Mouse (Mus musculus) 3134 (cell line): ENCODE results near the gene Slco3a1.
"Not testable (repeated sequence)": the region's sequence is repeated elsewhere in the genome, so short reads cannot be mapped to it uniquely, and the experiment has no call there.

Experiments used
- DNase-seq: peaks from one replicate; pipeline ENCODE4 v3.0.0-alpha.2; 2011; ENCODE audit warnings: low spot score; ENCODE audit not compliant: insufficient read length; ENCODE audit errors: extremely low read depth

The Slco3a1 gene

DNA sequence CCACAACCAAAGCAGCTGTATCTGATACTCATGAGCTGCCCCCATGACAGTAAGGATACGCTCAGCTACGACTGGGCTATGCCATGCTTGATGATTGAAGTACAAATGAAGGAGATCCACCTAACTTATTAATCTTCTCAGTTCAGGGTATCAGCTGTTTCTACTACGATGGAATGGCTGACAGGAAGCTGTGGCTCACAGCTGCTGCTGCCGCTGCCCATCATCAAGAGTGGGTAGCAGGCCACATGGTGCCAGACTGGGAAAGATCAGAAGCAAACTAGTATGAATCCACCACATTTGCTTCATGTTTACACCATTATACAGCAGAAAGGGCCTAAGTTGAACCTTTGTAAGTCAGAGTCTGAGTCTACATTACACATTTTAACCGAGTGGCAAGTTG, 109.4 kb downstream of the Slco3a1 start:
- no peak for DNase-seq

GRCm38 (mm10) chr7:74442380-74442779, 112.2 kb downstream of the Slco3a1 start:
- DNase-seq = no peak

DNA sequence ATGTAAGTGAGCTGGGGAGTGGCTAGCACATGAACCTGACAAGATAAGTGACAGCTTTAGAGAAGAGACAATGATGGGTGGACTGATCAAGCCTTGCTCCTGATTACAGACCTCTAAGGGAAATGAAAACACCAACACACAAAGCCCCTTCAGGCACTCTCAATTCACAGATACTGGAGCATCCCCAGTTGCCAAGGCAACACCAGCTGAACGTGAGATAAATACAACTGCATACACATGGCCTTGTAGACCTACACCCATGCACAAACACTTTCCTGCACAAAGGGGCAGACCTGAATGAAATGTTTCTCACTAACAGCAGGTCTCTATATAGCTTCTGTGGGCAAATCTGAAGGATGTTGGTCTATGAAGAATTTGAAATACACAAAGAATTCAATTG, 117.0 kb downstream of the Slco3a1 start:
- no peak for DNase-seq

GRCm38 (mm10) chr7:74436642-74437041, 117.9 kb downstream of the Slco3a1 start:
- DNase-seq = no peak

- no peak for DNase-seq
These were observed 121.6 kb downstream of the Slco3a1 start for GRCm38 (mm10) chr7:74432950-74433349.

GRCm38 (mm10) chr7:74429252-74429651, 125.3 kb downstream of the Slco3a1 start:
- DNase-seq = no peak

- DNase-seq = no peak
These were observed 127.4 kb downstream of the Slco3a1 start for GRCm38 (mm10) chr7:74427135-74427534.

GRCm38 (mm10) chr7:74425941-74426340, 128.6 kb downstream of the Slco3a1 start:
- no peak for DNase-seq

DNA sequence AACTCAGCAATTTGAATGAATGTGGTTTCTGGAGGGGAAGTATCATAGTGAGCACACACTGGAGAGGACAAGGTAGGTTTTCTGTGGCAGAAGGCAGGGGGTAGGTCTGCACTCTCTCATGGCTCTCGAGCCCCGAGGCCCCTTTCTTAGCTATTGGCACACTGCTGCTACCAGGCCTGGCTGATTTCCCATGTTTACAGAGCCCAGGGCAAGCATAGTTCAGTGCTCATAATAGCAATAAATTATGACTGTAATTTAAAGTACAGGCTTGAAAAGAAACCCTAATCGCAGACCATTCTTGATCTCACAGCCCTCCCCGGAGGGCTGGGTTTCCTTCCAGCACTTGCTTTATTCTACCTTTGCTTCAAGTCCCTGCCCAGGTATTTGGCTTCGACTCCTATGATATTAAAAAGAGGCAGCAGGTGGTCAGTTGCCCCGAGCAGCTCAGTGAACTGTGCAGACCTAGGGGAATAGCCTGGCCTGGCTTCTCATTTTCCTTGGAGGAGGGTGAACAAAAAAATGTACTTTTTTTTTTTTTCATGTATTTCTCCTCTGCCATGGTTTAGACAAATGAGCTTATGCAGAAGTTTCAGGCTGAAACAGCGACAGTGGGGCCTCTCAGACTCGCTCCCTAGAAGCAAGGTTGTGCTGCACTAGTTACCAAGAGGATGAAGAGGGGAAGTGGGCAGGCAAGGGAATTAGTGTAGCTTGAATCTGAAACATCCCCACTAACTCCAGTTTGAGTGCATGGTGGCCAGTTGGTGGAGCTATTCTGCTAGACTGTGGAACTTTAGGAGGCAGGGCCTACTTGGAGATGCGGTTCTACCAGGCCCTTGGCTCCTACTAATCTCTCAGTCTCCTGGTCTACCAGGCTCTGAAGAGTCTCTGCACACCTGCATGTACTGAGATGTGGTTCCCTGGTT, 130.4 kb downstream of the Slco3a1 start:
- DNase-seq = no peak

DNA sequence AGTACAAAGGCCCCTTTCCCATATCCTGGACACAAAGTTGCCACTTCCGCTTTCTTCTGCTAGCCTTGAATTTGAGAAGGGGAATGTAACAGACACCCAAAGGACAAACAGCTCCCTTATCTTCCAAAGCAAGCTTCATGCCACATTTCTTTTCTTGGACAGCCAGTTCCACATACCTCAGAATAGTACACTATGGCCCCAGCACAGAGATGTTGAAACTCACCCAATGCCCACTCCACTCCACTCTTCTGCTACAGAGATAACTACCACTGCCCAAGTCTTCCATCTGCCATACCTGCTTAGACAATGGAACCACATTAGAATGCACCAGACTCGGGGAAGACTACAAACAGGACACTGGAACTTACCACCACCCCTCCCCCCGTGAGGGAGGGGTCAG, 131.3 kb downstream of the Slco3a1 start:
- DNase-seq = no peak

DNA sequence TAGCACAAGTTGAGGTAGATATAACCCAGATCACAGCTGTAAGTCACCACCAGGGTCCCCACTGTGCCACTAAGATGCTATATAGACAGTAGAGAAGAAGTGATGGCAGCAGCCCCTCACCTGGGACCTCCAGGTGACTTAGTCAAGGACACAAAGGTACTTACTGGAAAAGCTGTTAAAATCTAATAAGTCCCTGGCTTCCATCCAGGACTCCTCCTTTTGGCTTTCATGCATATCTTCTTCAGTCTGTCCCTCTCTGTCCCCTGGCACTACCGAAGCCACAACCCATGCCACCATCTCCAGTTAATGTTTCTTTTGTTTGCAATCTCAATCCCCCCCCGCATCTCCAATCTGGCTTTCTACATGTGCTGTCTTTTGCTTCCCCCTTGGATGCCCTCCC, 131.8 kb downstream of the Slco3a1 start:
- DNase-seq = no peak

DNA sequence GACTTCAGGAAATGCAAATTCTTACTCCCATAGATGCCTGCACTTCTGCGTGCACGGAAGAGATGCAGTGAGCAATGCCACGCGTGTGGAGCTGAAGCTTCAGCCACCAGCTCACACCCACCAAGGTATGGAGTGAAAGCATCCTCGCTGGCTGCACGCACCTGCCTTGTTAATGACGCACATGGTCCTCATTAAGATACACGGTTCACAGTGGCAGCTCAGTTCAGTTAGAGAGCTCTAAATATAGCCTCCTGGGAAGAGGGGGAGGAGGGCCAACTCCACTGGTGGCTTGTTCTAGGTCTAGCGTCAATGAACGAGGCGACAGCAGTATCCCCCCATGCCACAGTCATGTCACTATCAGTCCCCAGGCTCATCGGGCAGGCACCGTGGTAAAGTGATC, 132.6 kb downstream of the Slco3a1 start:
- no peak for DNase-seq

DNA sequence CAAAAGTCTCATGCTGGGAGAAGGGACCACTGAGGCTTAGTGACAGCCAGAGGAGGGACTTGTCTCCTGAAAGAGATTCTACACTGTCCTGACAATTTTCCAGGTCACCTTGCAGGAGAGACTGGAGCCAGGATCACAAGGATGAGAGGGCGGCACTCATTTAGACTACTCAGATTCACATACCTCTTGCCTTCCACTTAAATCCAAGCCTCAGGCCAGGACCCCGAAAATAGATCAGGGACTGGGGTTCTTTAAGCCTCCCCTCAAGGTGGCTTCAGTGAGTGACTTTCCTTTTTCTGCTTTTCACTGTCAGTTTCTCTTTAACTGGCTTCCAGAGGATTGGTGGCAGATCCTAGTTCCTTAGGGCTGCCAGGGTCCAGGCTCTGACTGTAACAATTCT, 133.0 kb downstream of the Slco3a1 start:
- no peak for DNase-seq

GRCm38 (mm10) chr7:74419706-74420105, 134.9 kb downstream of the Slco3a1 start:
- DNase-seq = no peak

DNA sequence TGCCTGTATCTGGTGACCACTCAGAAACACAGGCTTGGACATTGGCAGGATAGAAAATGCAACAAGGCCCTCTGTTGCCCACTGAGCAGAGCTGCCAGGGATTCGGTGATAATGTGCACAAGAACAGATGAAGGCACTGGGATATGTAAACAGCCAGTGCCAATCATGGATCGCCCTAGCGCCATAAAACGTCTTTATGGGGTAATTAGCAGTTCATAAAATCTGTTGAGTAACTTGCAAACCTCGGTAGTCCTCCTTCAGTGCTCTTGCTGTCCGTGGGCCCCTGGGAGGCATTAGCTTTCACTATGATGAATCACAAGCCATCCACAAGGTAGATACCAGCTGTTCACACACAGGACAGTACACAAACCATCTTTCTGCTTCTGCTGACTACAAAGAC, 137.6 kb downstream of the Slco3a1 start:
- no peak for DNase-seq

- DNase-seq = no peak
These were observed 139.3 kb downstream of the Slco3a1 start for GRCm38 (mm10) chr7:74415241-74415640.

DNA sequence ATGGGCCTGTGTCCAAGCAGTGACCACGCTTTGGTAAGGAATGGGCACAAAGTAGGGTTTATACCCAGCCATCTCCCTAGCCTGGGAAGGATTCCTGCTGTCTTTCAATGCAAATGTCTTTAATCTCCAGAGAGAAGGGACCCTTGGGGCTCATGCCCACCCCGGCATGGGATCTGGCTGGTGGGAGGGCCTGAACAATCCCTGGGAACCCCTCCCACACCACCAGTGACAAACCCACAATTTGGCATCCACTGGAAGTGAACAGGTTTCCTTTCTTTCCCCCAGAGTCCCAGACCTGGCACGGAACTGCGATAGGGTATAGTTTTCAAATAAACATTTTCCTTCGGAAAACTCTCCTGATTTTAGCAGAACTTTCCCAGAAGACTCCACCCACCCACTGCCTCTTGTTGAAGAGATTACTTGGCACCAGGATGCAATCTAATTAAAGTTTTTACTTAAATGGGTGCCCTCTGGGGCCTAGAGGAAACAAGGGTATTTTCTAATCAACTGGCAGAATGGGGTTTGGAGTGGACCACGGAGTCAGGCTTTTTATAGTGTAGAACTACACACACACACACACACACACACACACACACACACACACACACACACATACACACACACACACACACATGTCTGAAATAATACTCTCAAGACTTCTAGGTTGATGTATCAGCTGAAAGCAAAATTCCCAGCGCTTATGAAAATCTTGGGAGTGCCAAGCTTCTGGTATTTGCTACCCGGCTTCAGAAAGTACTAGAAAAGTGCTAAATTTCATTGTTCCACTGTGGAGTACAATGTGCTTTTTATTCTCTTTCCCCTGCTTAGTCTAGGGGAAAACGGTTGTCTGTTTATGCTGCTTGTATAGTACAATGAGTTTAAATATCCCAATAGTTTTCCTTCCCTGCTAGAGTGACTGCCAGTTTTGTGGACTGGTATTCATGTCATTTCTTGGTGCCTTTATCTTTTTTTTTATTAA, 140.6 kb downstream of the Slco3a1 start:
- peak; percentile 15 for DNase-seq

GRCm38 (mm10) chr7:74408601-74409323, 145.8 kb downstream of the Slco3a1 start:
- peak; percentile 69 for DNase-seq

DNA sequence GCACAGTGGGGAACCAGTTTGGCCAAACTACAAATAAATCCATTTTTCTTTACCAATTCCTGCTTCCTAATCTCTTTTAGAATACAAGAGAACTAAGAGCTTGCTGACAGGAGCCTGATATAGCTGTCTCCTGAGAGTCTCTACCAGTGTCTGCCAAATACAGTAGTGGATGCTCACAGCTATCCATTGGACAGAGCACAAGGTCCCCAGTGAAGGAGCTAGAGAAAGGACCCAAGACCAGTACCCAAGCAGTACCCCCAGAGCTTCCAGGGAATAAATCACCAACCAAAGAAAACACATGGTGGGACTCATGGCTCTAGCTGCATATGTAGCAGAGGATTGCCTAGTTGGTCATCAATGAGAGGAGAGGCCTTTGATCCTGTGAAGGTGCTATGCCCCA, 146.7 kb downstream of the Slco3a1 start:
- not testable (repeated sequence) for DNase-seq

GRCm38 (mm10) chr7:74399729-74400128, 154.9 kb downstream of the Slco3a1 start:
- no peak for DNase-seq

- no peak for DNase-seq
These were observed 155.4 kb downstream of the Slco3a1 start for GRCm38 (mm10) chr7:74399154-74399553.
